Mouse (Mus musculus) small intestine, adult 2 months (tissue): ENCODE results near the gene Ptpdc1.

Experiments used
- CTCF ChIP-seq: fragments of 200-500 bp; IDR thresholded peaks from 2 replicates; pipeline ENCODE4 v1.5.1; 2012; ENCODE audit warnings: low read depth, mild to moderate bottlenecking, control low read depth, inconsistent platforms, low read length, moderate library complexity, mixed read lengths; ENCODE audit not compliant: insufficient replicate concordance, insufficient read length; ENCODE audit errors: extremely low read depth
- POLR2A ChIP-seq: fragments of 200-500 bp; IDR thresholded peaks from 2 replicates; pipeline ENCODE4 v1.6.1; 2012; ENCODE audit warnings: low read depth, mild to moderate bottlenecking, control low read depth, inconsistent platforms, low read length, moderate library complexity

DNA sequence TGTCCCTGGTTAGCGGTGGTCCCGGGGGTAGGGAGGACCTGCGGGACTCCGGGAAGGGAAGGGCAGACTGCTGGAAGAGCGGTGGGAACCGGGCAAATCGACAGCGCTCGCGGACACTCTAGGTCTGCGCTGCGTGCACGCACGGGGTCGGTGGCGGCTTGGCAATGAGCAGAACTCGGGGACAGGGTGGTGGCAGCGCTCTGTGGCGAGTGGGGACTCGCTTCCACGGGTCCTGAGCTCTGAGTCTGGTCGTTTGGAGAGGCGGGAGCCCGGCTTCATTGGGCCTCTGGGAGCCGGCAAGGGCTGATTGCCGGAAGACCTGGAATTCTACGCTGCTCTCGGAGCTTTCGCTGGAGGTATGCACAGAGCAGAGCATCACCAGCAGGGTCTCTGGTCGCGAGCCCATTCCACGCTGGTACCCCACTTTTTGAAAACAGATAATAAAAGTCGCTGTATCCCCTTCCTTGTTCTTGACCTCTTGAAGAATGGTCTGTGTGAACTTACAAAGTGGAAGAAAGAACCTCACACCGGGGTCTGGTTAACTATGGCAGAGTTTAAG is 43.6 kb upstream of the Ptpdc1 start:
- TF ChIP-seq CTCF = no peak
- TF ChIP-seq POLR2A = no peak
